ENCODE assay signal across 17 mouse cellular contexts in the genomic region with DNA sequence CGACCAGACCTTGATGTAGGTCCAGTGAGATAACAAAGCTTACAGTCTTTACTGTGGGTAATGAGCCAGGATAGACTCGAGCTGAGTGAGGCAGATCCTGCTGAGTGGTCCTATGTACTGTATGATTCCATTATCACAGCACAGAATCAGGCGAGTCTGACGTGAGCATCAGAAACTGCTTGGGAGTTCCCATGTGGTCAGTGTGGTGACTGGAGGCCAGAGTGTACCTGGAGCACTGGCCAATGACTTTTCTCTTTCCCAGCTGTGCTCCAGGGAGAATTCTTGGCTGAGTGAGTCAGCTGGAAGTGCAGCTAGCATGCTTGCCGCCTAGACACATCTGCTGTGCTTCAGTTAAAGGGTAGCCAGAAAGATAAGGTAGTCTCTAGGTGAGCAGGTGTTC. TPM values are rescaled to one million over a fixed set of nuclear protein-coding genes. Genes with fewer than 3 reads are reported as not detected.
A peak's percentile ranks its signal among the peaks of the same experiment; 100 is the strongest.
DNase-seq lines count a peak whose midpoint lies in the region; ATAC-seq and TF ChIP-seq lines count a peak whose summit lies in the region.
"Had no signal": no experiment of that assay in that cellular context is flagged by ENCODE, and none has a peak within 500 bp of the region (broad histone marks: within the 10 kb centered on the region; RNA-seq: fewer than 3 reads in every experiment).

No protein-coding gene starts in this region.

- H3K9ac ChIP-seq in heart, postnatal 0 days (replicated peaks; ENCODE audit: low read depth, low read length) = no peak overlapping the region
- H3K9ac ChIP-seq in liver, postnatal 0 days (replicated peaks) = peak overlapping the region; percentile 73
- H3K9ac ChIP-seq: embryonic facial prominence, embryonic 15.5 days; forebrain, embryonic 13.5 days; lung, embryonic 15.5 days had no signal

- 0 out of 2 replicates have a peak, but pooled peaks have one; percentile 25 for ATAC-seq in heart, postnatal 0 days (ENCODE audit: insufficient read depth, low read depth)
- no peak for ATAC-seq in liver, postnatal 0 days
- peak; percentile 51 for ATAC-seq in erythroblast, adult 5-6 weeks (replicated peaks; ENCODE audit: low FRiP score, poor library complexity, severe bottlenecking)
- ATAC-seq: CD4-positive, CD25-positive, alpha-beta regulatory T cell, adult 4 months; forebrain, embryonic 13.5 days had no signal

- H3K27ac ChIP-seq in heart, postnatal 0 days (ENCODE audit: low read depth) = no peak overlapping the region
- H3K27ac ChIP-seq in liver, postnatal 0 days (ENCODE audit: low read depth) = 0 out of 2 replicates have a peak overlapping the region, but pooled peaks have one; percentile 36
- H3K27ac ChIP-seq: embryonic facial prominence, embryonic 15.5 days; forebrain, embryonic 13.5 days; lung, embryonic 15.5 days had no signal

- no peaks in the 10 kb centered on the region for H3K36me3 ChIP-seq in heart, postnatal 0 days (replicated peaks; ENCODE audit: control insufficient read depth, insufficient read depth, low read length)
- H3K36me3 ChIP-seq in liver, postnatal 0 days (replicated peaks; ENCODE audit: insufficient read depth, low read length) = peaks cover 32% of the 10 kb centered on the region
- H3K36me3 ChIP-seq: embryonic facial prominence, embryonic 15.5 days; G1E; lung, embryonic 15.5 days had no signal

- no peak overlapping the region; the same call in 1 of the 2 replicates for H3K4me3 ChIP-seq in heart, postnatal 0 days (ENCODE audit: low read depth, low read length)
- H3K4me3 ChIP-seq in liver, postnatal 0 days (ENCODE audit: low read depth, low read length) = peak overlapping the region; percentile 57
- H3K4me3 ChIP-seq: embryonic facial prominence, embryonic 15.5 days; forebrain, embryonic 13.5 days; lung, embryonic 15.5 days had no signal

- H3K4me1 ChIP-seq in heart, postnatal 0 days (ENCODE audit: control insufficient read depth, insufficient read depth) = peaks cover 16% of the 10 kb centered on the region
- H3K4me1 ChIP-seq in liver, postnatal 0 days (ENCODE audit: insufficient read depth) = peaks cover 28% of the 10 kb centered on the region

- TF ChIP-seq EP300 in heart, postnatal 0 days (IDR thresholded peaks at IDR 0.05; ENCODE audit: low read depth) = no peak
- TF ChIP-seq EP300 in liver, postnatal 0 days (IDR thresholded peaks at IDR 0.05; ENCODE audit: low read depth) = no peak

- no peak for TF ChIP-seq CTCF in heart, postnatal 0 days (IDR thresholded peaks at IDR 0.05; ENCODE audit: low read depth)
- TF ChIP-seq CTCF in liver, postnatal 0 days (IDR thresholded peaks at IDR 0.05; ENCODE audit: low read depth) = no peak

- H3K9me3 ChIP-seq in heart, postnatal 0 days (replicated peaks; ENCODE audit: control insufficient read depth, low read length) = no peaks in the 10 kb centered on the region
- H3K9me3 ChIP-seq in liver, postnatal 0 days (ENCODE audit: low read length) = no peaks in the 10 kb centered on the region
- H3K9me3 ChIP-seq: embryonic facial prominence, embryonic 15.5 days; forebrain, embryonic 13.5 days; lung, embryonic 15.5 days had no signal

- DNase-seq in heart, postnatal 0 days (ENCODE audit: low spot score) = no peak
- DNase-seq in heart, adult 8-10 months (ENCODE audit: low spot score) = no peak
- DNase-seq in liver, postnatal 0 days = no peak
- DNase-seq in liver = no peak
- no peak for DNase-seq in B cell, adult 2 months
- DNase-seq in cerebellum, postnatal 25 days = no peak
- DNase-seq: adrenal gland, adult 8-10 months; cerebellum, adult 9-11 months; layer of hippocampus, postnatal 36 days; right cerebral cortex, adult 18-20 months; thymus, adult 18-20 months had no signal

- 35% methylated on average over 5 of the region's 5 CpGs for WGBS in heart, postnatal 0 days
- WGBS in liver, postnatal 0 days (ENCODE audit: insufficient replicate concordance) = 49% methylated on average over 5 of the region's 5 CpGs

- no peaks in the 10 kb centered on the region for H3K27me3 ChIP-seq in heart, postnatal 0 days (ENCODE audit: control insufficient read depth, insufficient read depth, low read length)
- no peaks in the 10 kb centered on the region for H3K27me3 ChIP-seq in liver, postnatal 0 days (ENCODE audit: insufficient read depth, low read length)
- H3K27me3 ChIP-seq: embryonic facial prominence, embryonic 15.5 days; forebrain, embryonic 13.5 days; lung, embryonic 15.5 days had no signal

- H3K4me2 ChIP-seq in heart, postnatal 0 days (ENCODE audit: low read depth, low read length) = peak overlapping the region; percentile 59
- peak overlapping the region; percentile 72 for H3K4me2 ChIP-seq in liver, postnatal 0 days (ENCODE audit: low read depth, low read length)
- H3K4me2 ChIP-seq: embryonic facial prominence, embryonic 15.5 days; forebrain, embryonic 13.5 days; lung, embryonic 15.5 days had no signal

RNA-seq across cellular contexts. Expression of gene Rsad2, which starts 1.6 kb away (rescaled TPM):
- total RNA-seq in heart, postnatal 0 days (2014; rRNA removed; ENCODE audit: low replicate concordance) = 4.3 and 7.1 TPM in 2 replicates
- polyA plus RNA-seq in heart, postnatal 0 days (2015; fragmentation: Nextera tagmentation; extraction: Ambion mirVana) = 3.0 and 4.8 TPM in 2 replicates
- 1 to 10 TPM; 4.0 to 7.3 (median 5.7) TPM for total RNA-seq in heart, adult 8-10 months (2022)
- polyA plus RNA-seq in liver, postnatal 0 days (2015; fragmentation: Nextera tagmentation; extraction: Ambion mirVana) = 52.5 and 62.2 TPM in 2 replicates
- 1,174 and 1,207 TPM in 2 replicates for total RNA-seq in erythroblast, adult 5-6 weeks (2015; ENCODE audit: low replicate concordance)
- total RNA-seq in erythroblast, adult 5-6 weeks (2017; ENCODE audit: low replicate concordance) = 1,630 and 1,984 TPM in 2 replicates
- polyA plus RNA-seq: G1E had no signal

RNA-seq across cellular contexts. Expression of gene Cmpk2, which starts 14.3 kb away (rescaled TPM):
- total RNA-seq in heart, postnatal 0 days (2014; rRNA removed; ENCODE audit: low replicate concordance) = 7.8 and 13.6 TPM in 2 replicates
- polyA plus RNA-seq in heart, postnatal 0 days (2015; fragmentation: Nextera tagmentation; extraction: Ambion mirVana) = 3.3 and 5.5 TPM in 2 replicates
- total RNA-seq in heart, adult 8-10 months (2022) = 1 to 10 TPM; 3.5 to 4.6 (median 4.4) TPM
- 12.8 and 14.2 TPM in 2 replicates for polyA plus RNA-seq in liver, postnatal 0 days (2015; fragmentation: Nextera tagmentation; extraction: Ambion mirVana)
- 85.9 and 123 TPM in 2 replicates for total RNA-seq in erythroblast, adult 5-6 weeks (2015; ENCODE audit: low replicate concordance)
- 86.0 and 87.0 TPM in 2 replicates for total RNA-seq in erythroblast, adult 5-6 weeks (2017; ENCODE audit: low replicate concordance)
- polyA plus RNA-seq: G1E had no signal

RNA-seq across cellular contexts. Expression of gene Rnf144a, which starts 39.6 kb away (rescaled TPM):
- total RNA-seq in heart, postnatal 0 days (2014; rRNA removed; ENCODE audit: low replicate concordance) = 6.8 and 8.5 TPM in 2 replicates
- 9.1 and 9.4 TPM in 2 replicates for polyA plus RNA-seq in heart, postnatal 0 days (2015; fragmentation: Nextera tagmentation; extraction: Ambion mirVana)
- total RNA-seq in heart, adult 8-10 months (2022) = 10 to 100 TPM in 2 of 4 experiments, 1 to 10 TPM in 2; 4.8 to 11.7 (median 8.9) TPM
- 3.1 and 3.2 TPM in 2 replicates for polyA plus RNA-seq in liver, postnatal 0 days (2015; fragmentation: Nextera tagmentation; extraction: Ambion mirVana)
- total RNA-seq in erythroblast, adult 5-6 weeks (2015; ENCODE audit: low replicate concordance) = 12.9 and 13.6 TPM in 2 replicates
- total RNA-seq in erythroblast, adult 5-6 weeks (2017; ENCODE audit: low replicate concordance) = 6.8 and 8.5 TPM in 2 replicates
- polyA plus RNA-seq: G1E had no signal

Comparison
In these comparisons a context has a peak if more than half of its experiments do, and no peak if none do; other contexts are left out.
1. RNA of gene Rsad2, which starts 1.6 kb away (total RNA-seq): 1,174 to 1,984 TPM in erythroblast, adult 5-6 weeks; 4.0 to 7.3 TPM in heart, adult 8-10 months and 4.3 to 7.1 TPM in heart, postnatal 0 days; every median in the first group is over 100 times any median in the second.